Mouse (Mus musculus) heart, postnatal 0 days (tissue): ENCODE results near the gene Hyal3.

ENCODE experiments used
- CTCF ChIP-seq: IDR thresholded peaks from 2 replicates; pipeline ENCODE4 v1.5.1; 2016; ENCODE audit warnings: antibody characterized with exemption, control low read depth, low read depth
- EP300 ChIP-seq: IDR thresholded peaks from 2 replicates; pipeline ENCODE4 v1.6.1; 2016; ENCODE audit warnings: antibody characterized with exemption, low read depth

DNA sequence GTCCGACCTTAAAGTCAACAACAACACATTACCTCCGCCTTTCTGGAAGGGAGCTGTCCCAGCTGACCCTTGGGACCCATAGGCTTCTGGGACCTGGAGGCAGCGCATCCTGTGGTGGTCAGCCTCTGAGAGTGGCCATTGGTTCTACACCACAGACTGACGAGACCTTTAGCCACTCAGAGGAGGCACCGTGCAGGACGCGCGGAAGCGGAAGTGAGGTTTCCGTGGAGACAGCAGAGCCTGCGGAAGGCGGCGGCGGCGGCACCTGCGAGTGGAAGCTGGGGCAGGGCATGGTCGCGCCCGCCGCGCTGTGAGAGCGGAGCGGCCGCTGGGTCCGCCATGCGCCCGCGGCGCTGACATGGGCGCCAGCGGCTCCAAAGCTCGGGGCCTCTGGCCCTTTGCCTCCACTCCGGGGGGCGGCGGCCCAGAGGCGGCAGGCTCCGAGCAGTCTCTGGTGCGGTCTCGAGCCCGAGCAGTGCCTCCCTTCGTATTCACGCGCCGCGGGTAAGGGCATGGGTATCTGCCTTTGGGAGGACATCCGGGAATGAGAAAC, 17.5 kb upstream of the Hyal3 start, which contains the start of gene Tusc2:
- TF ChIP-seq CTCF (no peak), EP300 (no peak)
